Mouse (Mus musculus): ENCODE measurements around the gene Kdelr1.

Kdelr1 gene

GRCm38 (mm10) chr7:45872624-45873023, at the start of gene Kdelr1:
Kdelr1 (plus strand) TSS chr7:45872772.
- DNase-seq (ENCODE audit: low read depth in 1 of 2, low spot score in 2 of 2): peak; percentile 52 to 79

GRCm38 (mm10) chr7:45824598-45824997, 48.0 kb upstream of the Kdelr1 start, which contains the start of gene Kcnj14:
Kcnj14 (minus strand) TSS chr7:45824782.
- DNase-seq (ENCODE audit: low read depth in 1 of 2, low spot score in 2 of 2): no peak

- DNase-seq (ENCODE audit: low read depth in 1 of 2, low spot score in 2 of 2): no peak
These were observed 45.9 kb upstream of the Kdelr1 start for GRCm38 (mm10) chr7:45826631-45827030.

DNA sequence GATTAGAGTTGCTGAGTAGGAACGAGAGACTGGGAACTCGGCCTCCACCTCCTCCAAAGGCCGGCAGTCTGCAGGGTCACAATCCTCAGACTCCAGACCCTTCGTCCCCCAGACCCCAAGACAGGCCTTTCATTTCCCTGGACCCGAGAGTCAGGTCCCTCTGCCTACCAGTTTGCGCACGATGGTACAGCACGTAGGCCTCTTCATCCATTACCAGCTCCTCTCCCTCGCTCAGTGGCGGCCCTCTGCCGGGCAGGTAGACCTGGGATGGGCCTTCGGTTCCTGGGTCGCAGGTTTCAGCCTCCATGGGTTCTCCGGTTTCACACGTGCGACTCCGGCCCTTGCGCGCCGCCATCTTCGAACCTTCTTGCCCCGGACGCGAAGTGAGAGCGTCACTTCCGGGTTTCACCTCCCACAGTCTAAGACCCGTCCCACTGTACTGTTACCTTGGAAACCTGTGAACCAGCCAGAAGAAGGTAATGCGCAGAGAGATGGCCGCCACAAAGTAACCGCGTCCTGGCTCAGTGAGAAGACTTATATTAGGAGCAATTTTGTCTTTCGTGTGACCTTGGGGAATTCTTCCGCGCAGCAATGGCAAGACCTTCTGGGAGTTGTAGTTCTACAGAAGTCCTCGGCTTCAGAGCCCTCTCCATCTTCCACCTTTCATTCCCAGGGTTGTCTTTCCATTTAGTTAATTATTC, 42.0 kb upstream of the Kdelr1 start, which contains the start of gene Grwd1:
Gene Grwd1 (minus strand): TSS at position 518 of the 701 bp plus-strand sequence.
- peak; percentile 50 to 74 for DNase-seq (ENCODE audit: low read depth in 1 of 2, low spot score in 2 of 2)

DNA sequence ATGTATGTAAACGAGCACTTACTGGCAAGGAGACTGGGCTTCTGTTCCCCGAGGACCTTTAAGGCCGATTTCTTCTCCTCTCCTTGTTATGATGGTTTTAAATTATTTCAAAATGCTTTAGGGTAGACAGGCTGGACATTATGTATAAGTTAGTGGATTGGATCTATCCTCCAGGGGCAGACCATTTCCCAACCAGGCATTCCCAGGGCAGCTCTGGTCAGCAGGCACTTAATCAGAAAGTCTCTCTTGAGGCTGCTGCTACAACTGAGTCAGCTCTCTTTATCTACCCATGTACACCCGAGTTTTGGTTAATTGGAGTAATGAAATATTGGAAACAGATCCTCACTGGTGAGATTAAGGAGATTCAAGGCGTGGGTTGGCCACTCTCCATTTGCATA, 41.4 kb upstream of the Kdelr1 start:
- no peak for DNase-seq (ENCODE audit: low read depth in 1 of 2, low spot score in 2 of 2)

DNA sequence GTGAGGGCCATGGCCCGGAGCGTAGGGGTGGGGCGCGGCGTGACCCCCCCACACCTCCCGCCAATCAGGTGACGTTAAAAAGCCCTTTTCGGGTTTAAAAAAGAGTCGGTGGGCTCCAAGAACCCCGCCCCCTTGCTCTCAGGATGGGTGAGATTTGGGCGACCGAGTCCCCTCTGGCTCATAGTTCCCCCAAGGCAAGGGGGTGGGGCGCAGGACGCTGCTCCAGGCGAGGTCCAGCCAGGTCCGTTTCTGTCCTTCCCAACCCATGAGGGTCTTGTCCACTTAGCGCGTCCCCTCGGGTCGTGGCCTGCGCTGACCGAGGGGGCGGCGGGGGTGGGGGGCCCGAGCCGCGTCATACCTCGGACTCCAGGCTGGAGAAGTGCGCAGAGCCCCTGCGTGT, 40.1 kb upstream of the Kdelr1 start:
- no peak for DNase-seq (ENCODE audit: low read depth in 1 of 2, low spot score in 2 of 2)

- DNase-seq (ENCODE audit: low read depth in 1 of 2, low spot score in 2 of 2): no peak
These were observed 39.3 kb upstream of the Kdelr1 start for GRCm38 (mm10) chr7:45833148-45833790.

GRCm38 (mm10) chr7:45833924-45834323, 38.6 kb upstream of the Kdelr1 start:
- no peak for DNase-seq (ENCODE audit: low read depth in 1 of 2, low spot score in 2 of 2)

DNA sequence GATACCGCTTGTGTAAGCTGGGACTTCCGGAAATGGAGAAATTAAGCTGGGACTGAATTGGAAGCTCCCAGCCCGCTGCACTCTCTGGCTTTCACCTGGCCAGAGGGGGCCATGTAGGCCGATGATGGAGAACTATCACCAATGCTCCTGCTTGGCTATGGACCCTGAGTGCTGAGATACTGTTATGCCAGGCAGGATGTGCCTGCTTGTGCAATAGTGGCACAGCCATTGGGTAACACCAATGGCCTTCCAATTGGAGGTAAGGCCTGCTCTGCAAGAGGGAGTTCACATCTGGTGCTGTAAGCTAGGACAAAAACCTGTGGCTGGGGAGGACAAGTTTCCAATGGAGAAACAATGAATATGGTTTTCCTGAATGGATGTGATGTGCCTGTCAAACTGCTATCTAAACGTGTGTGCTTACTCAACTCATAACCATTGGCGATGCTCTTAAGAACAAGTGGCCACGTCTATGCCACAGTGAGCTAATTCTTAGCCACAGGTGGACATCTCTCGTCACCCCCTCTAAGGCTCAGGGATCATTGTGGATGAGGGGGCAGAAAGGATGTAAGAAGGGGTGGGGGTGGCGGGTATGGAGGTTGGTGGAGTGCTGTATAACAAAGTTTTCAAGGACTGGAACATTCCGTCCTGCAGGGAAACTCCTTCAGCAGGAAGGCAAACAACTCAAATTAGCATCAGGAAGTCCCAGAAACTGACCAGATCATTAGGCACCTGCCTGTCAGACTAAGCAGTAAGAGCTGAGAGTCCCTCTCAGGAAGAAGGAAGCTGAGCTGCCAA, 29.4 kb upstream of the Kdelr1 start:
- no peak for DNase-seq (ENCODE audit: low read depth in 1 of 2, low spot score in 2 of 2)

- no peak for DNase-seq (ENCODE audit: low read depth in 1 of 2, low spot score in 2 of 2)
These were observed 24.0 kb upstream of the Kdelr1 start for GRCm38 (mm10) chr7:45848447-45849027.

DNA sequence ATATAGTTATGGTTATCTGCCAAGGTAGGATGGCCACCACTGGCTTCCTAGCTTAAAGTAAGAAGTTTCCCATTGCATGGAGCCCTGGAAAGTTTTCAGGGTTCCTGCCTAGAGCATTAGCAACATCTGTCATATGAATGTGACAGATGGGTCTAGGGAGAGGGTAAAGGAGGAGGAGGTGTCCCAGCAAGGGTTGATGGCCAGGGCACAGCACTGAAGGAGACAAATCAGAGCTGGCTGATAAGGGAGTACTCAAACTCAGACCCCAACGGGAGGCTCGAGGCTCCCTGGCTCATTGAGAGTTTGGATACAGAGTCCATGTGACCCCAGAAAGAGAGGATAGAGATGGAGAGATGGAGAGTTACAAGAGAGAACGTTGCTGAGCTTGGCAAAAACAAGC, 21.9 kb upstream of the Kdelr1 start:
- no peak for DNase-seq (ENCODE audit: low read depth in 1 of 2, low spot score in 2 of 2)

DNA sequence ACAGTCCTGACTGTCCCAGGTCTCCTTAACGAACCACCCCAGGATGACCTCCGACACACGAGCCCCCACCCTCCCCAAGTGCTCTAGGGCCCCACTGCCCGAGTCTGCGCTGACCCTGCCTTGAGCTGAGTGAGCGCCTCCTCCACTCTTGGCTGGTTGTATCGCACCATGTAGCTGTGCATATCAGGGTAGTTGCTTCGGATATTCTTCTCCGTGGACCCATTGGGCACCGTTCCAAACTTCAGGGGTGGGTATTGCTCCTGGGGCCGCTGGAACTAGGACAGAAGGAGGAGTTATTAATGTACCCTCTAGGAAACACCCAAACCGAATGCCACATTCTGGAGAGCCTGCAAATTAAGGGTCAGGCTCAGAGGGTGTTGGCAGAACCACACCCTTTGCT, 19.5 kb upstream of the Kdelr1 start:
- no peak for DNase-seq (ENCODE audit: low read depth in 1 of 2, low spot score in 2 of 2)

DNA sequence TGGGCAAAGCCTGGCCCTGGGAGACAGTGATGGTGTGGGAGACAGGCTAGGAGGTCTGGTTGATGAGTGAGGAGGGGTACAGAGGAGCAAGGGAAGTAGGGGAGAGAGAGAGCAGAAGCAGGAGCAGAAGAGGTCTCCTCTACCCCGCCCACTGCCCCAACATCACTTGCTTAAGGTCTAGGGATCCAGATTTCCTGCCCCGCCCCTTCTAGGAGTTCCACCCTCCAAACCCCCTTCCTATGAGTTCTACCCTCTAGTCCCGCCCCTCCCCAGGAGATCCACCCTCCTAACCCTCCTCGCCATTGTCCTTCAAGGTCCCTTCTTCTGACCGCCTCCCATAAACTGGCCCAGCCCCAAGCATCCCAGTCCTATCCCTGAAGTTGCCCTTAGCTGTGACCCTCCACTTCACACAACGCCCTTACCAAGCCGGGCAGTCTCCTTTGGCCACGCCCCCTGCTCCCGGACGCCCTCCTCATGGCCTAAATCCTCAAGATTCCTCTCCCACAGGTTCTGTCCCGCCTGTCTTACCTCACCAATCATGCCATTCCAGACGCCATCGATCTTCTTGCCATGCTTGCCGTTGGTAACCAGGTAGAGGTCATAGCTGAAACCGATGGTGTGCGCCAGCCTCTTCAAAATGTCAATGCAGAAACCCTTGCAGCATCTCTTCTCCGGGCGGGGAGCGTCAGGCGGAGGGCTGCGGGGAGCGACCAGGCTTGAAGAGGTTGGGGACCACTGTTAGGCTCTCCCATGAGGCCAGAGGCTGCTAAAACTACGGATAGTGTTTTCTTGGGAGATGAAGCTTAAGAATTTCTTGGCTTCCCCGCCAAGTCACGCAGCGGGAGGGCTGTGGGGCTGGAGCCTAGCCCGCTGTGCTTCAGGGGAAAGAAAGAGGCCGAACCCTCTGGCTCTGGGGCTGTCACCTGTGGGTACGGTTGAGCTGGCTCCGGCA, 15.3 kb upstream of the Kdelr1 start:
- DNase-seq (ENCODE audit: low read depth in 1 of 2, low spot score in 2 of 2): no peak

GRCm38 (mm10) chr7:45859008-45859407, 13.6 kb upstream of the Kdelr1 start:
- DNase-seq (ENCODE audit: low read depth in 1 of 2, low spot score in 2 of 2): no peak

- no peak for DNase-seq (ENCODE audit: low read depth in 1 of 2, low spot score in 2 of 2)
These were observed 9.8 kb upstream of the Kdelr1 start for GRCm38 (mm10) chr7:45862804-45863203.

GRCm38 (mm10) chr7:45864435-45864834, 8.1 kb upstream of the Kdelr1 start:
- DNase-seq (ENCODE audit: low read depth in 1 of 2, low spot score in 2 of 2): no peak

DNA sequence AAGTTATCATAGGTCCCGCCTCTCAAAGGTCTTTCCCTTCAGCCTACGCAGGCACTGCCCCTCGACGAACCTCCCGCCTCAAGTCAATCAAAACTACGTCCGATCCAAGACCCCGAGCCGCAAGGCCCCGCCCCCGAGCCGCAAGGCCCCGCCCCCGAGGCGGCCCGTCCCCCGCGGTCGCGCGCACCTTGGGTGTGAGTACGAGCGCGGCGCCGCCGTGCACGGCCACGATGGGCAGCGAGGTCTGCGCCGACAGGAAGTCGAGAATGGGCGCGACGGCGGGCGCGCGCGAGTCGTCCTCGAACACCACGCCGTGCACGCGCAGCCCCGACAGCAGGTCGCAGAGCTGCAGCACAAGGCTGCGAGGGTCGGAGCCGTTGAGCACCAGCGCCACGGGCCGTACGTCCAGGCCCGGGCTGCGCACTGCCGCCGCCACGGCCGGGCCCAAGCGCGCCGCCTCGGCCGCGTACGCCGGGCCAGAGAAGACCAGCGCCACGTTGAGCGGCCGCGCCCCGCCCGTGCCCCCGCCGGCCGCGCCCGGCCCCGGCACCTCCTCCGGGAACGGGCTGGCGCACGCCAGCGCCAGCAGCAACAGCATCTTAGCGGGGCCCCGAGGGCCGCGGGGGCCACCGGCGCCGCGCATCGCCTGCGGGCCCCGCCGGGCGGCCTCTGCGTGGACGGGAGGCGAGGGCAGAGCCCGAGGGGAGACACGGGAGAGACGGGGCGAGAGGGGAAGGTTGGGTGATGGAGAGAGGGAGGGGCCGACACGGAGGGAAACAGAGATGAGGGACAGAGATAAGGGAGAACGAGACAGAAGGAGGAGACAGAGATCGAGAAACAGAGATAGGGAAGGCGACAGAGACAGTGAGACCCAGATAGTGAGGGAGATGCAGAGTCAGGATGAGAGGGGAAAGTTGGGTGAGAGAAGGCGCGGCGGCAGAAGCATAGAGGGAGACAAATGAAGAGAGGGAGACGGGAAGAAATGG, 6.4 kb upstream of the Kdelr1 start:
- peak; percentile 45 to 76 for DNase-seq (ENCODE audit: low read depth in 1 of 2, low spot score in 2 of 2)

DNA sequence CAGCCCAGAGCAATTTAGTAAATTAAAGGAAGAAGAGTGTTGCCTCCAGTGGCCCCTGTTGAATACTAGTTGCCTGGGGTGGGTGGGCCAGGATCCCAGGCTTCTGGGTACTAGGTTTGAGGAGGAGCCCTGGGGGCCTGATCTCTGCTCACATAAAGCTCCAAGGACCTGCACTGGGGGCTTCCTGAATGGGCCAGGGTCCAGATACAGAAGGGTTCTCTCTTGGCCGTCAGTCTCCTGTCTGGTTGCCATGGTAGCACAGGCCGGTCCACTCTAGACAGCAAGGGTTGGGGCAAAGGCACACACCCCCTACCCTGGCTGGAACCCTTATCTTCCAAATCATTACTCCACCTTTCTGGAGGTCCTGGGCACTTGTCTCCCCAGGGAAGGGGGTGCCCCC, 4.7 kb upstream of the Kdelr1 start:
- no peak for DNase-seq (ENCODE audit: low read depth in 1 of 2, low spot score in 2 of 2)

DNA sequence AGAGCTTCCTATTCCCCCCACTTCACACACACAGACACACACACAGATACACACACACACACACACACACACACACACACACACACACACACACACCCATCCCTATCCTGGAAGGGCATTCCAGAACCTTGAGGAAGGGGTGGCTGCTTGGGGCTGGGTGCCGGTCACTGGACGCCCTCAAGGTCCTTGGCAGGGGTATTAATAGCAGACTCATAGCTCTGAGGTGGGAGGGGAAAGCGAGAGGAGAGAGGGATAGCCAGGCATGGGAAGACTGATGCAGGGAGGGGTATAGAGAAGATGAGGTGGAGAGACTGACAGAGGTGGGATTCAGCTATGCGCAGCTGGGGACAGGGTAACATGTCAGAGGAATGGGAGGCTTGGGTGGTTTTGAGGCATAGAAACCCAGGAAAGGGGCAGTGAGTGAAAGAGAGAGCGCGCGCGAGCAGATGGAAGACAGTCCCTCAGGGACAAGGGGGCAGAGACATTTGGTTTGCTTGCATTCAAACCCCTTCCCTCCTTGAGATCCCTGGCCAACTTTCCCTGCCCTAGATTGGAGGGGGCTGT, 3.4 kb upstream of the Kdelr1 start:
- no peak for DNase-seq (ENCODE audit: low read depth in 1 of 2, low spot score in 2 of 2)
